Mouse (Mus musculus): ENCODE data around the gene Ccdc65. TPM values are rescaled to one million over a fixed set of nuclear protein-coding genes. Genes with fewer than 3 reads are reported as not detected.

Gene Ccdc65
- polyA plus RNA-seq (2017; shearing (Covaris generic)) = 0.48 TPM

DNA sequence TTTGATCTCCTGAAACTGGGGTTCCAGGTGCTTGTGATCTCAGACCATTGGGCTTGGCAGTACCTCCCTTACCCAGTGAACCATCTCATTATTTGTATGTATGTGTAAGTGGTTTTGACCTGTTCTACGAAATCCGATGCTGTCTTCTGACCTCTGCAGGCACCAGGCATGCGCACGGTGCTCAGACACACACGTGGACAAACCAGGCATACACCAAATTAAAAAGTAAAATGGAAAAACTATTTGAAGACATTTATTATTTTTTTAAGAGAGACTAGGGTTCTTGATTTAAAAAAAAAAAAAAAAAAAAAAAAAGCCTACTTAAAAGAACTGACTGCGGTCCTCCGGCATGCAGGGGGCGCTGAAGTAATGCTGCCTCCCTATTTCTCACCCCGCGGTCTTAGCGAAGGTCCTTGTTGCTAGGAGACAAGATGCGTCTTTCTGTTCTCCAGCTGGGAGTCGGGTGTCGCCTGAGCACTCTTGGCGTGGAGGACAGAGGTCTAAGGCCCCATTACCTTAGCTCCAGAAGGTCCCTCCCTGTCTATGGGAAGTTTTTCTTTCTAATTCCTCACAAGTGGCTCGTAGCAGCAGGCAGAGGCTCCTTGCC is at the start of gene Ccdc65:
TSS of gene Ccdc65 (plus strand) at position 442 of the 607 bp plus-strand sequence.

DNA sequence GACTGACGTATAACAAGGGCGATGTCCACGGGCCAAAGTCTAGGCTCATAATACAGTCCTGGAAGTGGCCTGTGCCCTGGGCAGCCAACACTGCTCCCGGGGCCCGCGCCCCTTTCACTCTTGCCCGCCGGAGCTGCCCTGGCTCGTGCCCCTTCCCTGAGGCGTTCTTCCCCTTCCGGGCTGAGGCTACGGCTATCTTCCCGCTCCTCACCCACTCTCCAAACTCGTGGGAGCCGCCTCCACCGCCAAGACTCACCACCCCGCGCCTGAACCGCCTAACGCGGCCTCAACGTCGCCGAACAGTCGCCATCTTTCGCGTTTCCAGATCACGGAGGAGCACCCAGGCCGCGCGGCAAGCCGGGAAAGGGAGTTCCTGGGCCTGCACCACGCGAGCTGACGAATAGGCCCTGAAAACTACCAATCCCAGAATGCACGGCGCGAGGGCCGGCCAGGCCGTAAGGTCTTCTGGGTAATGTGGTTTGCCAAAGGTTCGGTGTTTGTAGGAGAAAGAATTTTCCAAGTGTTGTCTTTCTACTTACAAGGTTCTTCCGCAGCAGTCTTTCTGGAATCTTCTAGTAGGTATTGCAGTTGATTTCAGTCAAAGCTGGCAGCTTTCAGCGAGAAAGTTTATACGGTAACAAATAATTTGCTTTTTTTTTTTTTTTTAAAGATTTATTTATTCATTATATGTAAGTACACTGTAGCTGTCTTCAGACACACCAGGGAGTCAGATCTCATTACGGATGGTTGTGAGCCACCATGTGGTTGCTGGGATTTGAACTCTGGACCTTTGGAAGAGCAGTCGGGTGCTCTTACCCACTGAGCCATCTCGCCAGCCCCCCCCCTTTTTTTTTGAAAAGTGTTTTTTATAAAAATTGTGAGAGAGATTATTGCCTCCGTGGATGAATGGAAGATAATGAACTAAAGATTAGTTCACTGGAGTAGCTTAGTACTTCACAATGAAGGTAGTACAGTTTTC is 45.2 kb upstream of the Ccdc65 start, which contains the start of gene Ddx23:
TSS of gene Ddx23 (minus strand) at position 328 of the 979 bp plus-strand sequence.

DNA sequence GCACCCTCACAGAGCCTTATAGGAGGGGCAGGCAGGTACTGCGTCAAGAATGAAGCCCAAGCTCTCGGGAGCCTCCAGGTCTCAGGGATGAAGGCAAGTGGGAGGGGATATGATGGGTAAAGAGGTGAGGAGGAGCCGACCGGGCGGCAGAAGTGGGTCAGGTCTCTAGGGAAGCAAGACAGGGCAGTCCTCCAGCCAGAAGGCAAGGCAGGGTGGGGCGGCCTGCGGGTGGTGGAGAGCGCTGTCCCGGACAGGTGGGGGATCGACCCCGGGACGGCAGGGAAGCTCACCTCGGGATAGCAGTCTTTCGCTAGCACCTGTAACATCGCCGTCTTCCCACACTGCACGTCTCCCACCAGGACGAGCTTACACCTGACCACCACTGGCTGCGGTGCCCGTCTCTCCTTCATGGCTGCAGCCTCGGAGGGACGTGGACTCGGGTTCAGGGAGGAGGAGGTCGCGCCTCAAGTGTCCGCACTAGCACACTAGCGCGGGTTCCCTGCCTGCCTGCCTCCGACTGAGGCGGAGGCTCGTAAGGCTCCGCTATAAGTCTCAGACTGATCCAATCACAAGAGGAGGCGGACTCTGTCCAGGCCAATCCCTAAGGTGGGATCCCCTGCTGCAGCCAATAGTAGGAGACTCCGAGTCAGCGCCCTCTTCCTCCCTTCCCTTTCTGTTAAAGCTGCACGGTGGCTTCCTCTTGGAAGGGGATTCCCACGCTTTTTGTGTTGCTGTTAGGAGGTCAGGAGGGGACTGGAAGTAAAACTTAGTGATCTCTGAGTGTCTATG is 30.9 kb upstream of the Ccdc65 start, which contains the start of gene Rnd1:
TSS of gene Rnd1 (minus strand) at position 522 of the 789 bp plus-strand sequence.

DNA sequence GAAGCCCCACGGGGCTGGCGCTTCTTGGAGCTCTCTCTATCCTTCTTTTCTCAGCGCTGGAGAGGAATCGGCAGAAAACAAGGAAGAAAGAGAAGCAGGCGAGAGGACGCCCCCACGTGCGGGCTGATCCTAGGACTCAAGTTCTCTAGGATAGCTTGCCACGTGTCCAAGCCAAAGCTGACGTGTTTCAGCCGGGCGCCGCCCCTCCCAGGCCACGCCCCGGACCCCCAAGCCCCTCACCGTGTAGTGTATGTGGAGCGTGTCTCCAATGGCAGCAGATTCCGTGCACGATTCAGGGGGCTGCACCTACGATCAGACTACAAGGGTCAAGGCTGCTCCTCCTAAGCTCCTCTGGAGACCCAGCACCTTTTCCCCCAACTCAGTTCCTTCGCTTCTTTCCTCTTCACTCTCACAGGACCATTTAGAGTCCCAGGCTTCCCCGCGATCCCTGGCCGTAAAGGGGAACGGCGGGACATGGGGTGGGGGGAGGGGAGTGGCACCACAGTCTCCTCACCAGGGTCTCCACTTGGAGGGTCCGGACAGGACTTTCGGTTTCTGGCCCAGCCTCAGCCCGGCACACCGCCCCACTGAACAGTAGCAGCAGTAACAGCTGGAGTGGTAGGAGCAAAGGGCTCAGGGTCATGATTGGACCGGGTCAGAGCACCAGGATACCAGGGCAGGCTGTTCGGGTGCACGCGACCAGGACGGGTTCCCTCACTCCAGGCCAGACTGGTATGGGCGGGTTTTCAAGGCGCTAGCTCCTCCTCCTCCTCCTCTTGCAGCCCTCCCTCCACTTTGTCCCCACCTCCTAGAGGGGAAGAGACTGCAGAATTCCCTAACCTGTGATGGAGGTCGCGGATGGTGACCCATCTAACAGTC is 19.7 kb downstream of the Ccdc65 start, which contains the start of gene Fkbp11:
TSS of gene Fkbp11 (minus strand) at position 756 of the 879 bp plus-strand sequence.

DNA sequence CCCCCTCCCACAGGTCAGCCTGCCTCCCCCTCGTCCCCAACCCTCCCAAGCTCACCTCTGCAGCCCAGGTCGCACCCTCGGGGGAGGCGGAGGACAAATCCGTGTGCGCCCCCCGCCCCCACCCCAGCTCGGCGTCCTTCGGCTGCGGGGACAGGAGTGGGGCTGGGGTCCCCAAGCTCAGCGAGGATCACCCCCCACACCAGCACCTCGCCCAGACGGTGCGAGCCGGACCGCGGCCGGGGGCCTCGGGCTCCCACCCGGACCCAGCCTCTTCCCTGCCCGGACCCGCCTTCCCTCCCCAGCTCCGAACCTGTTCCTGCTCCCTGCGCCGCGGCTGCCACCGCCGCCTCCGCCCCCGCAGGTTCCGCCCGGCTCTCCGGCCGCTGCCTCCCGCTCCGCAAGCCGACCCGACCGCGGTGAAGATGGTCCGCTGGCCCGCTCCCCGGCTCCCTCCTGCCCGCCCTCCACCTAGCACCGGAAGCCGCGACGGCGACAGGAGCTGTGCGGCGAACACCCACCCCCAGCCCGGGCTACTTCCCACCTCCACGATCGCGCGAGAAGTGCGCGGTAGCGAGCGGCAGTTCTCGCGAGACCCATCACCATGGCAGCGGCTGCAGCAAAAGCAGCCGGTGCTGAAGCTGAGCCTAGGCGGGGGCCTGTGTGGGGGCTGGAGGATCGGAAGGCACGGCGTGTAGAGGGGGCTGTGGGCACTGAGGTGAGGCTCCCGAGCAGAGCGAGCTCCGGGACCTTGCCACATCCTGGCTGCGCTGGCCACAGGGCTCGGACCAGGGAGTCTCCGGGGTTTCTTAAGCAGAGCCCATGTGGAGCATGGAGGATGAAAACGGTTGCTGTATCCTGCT is 54.9 kb downstream of the Ccdc65 start, which contains the start of gene Arf3:
TSS of gene Arf3 (minus strand) at position 545 of the 860 bp plus-strand sequence.

Other genes with a start within 250 kb of the Ccdc65 start
- not detected for gene OR5BS1P, start 238.3 kb upstream of the Ccdc65 start, polyA plus RNA-seq (2017; shearing (Covaris generic))
- gene Lalba, start 225.5 kb upstream of the Ccdc65 start, polyA plus RNA-seq (2017; shearing (Covaris generic)) = not detected
- gene Olfr279, start 215.8 kb upstream of the Ccdc65 start, polyA plus RNA-seq (2017; shearing (Covaris generic)) = 0.21 TPM
- gene Kansl2, start 173.9 kb upstream of the Ccdc65 start, polyA plus RNA-seq (2017; shearing (Covaris generic)) = 71.2 TPM
- gene Ccnt1, start 137.3 kb upstream of the Ccdc65 start, polyA plus RNA-seq (2017; shearing (Covaris generic)) = 124 TPM
- gene 4930415O20Rik, start 137.2 kb upstream of the Ccdc65 start, polyA plus RNA-seq (2017; shearing (Covaris generic)) = not detected
- gene Adcy6, start 98.1 kb upstream of the Ccdc65 start, polyA plus RNA-seq (2017; shearing (Covaris generic)) = 0.56 TPM
- gene Cacnb3, start 77.4 kb upstream of the Ccdc65 start, polyA plus RNA-seq (2017; shearing (Covaris generic)) = 0.99 TPM
- 26.5 TPM for gene Ddx23, start 45.3 kb upstream of the Ccdc65 start, polyA plus RNA-seq (2017; shearing (Covaris generic))
- gene Rnd1, start 30.7 kb upstream of the Ccdc65 start, polyA plus RNA-seq (2017; shearing (Covaris generic)) = 3.1 TPM
- not detected for gene Fkbp11, start 20.0 kb downstream of the Ccdc65 start, polyA plus RNA-seq (2017; shearing (Covaris generic))
- gene Arf3, start 55.0 kb downstream of the Ccdc65 start, polyA plus RNA-seq (2017; shearing (Covaris generic)) = 84.9 TPM
- gene Wnt10b, start 69.9 kb downstream of the Ccdc65 start, polyA plus RNA-seq (2017; shearing (Covaris generic)) = not detected
- not detected for gene Wnt1, start 81.7 kb downstream of the Ccdc65 start, polyA plus RNA-seq (2017; shearing (Covaris generic))
- gene Ddn, start 101.3 kb downstream of the Ccdc65 start, polyA plus RNA-seq (2017; shearing (Covaris generic)) = 0.20 TPM
- 111 TPM for gene Prkag1, start 123.3 kb downstream of the Ccdc65 start, polyA plus RNA-seq (2017; shearing (Covaris generic))
- 21.8 TPM for gene Kmt2d, start 163.0 kb downstream of the Ccdc65 start, polyA plus RNA-seq (2017; shearing (Covaris generic))
- 29.6 TPM for gene Rhebl1, start 186.3 kb downstream of the Ccdc65 start, polyA plus RNA-seq (2017; shearing (Covaris generic))
- 0.09 TPM for gene Dhh, start 190.3 kb downstream of the Ccdc65 start, polyA plus RNA-seq (2017; shearing (Covaris generic))
- 95.0 TPM for gene Lmbr1l, start 210.0 kb downstream of the Ccdc65 start, polyA plus RNA-seq (2017; shearing (Covaris generic))
- 267 TPM for gene Tuba1b, start 226.4 kb downstream of the Ccdc65 start, polyA plus RNA-seq (2017; shearing (Covaris generic))
- not detected for gene Gm49450, start 245.3 kb downstream of the Ccdc65 start, polyA plus RNA-seq (2017; shearing (Covaris generic))
- 205 TPM for gene Tuba1a, start 245.5 kb downstream of the Ccdc65 start, polyA plus RNA-seq (2017; shearing (Covaris generic))

All from effector memory CD4-positive, alpha-beta T cell, adult 7 months (primary cell).